Mouse (Mus musculus): ENCODE measurements around the gene Lrrc42. TPM values are rescaled to one million over a fixed set of nuclear protein-coding genes. Genes with fewer than 3 reads are reported as not detected.

Lrrc42 gene
- total RNA-seq, 2 experiments from 2014 or later = 6.7 to 8.8 TPM

DNA sequence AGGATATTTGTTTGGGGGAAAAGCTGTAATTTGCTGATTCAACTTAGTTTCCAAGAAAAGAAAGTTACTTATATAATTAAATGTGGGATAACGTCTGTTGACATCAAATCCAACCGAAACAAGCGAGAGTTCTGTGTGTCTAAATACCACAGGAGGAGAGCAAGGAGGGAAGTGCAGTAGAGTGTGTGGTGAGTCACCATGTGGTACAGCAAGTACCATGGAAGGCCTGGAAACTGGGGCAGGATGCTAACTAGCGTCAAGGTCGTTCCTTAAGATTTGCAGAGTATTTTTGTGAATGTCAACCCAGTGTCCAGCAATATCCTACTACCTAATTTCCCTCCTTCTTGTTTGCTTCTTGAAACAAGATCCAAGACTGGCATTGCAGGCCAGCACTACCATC, 55.3 kb downstream of the Lrrc42 start:
- DNase-seq = no peak

- no peak for DNase-seq
Observed at GRCm38 (mm10) chr4:107196454-107196853, 56.9 kb downstream of the Lrrc42 start.

DNA sequence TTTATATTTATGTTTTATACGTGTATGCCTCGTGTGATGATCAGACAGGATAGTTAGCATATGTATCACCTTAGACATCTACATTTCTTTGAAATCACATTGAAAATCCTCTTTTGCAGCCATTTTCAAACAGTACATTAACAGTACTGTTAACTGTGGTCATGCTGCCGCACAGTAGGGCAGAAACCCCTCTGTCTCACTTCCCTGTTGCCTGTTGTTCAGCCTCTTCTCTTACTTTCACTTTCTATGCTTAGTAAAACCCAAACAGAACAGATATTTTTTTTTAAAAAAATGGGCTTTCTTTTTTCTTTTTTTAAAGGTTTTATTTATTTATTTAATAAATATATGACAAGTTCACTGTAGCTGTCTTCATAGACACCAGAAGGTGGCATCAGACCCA, 59.5 kb downstream of the Lrrc42 start:
- no peak for DNase-seq

GRCm38 (mm10) chr4:107185703-107186102, 67.6 kb downstream of the Lrrc42 start:
- DNase-seq = no peak

Other genes with a start within 250 kb of the Lrrc42 start
- gene Mrpl37, start 186.7 kb downstream of the Lrrc42 start, total RNA-seq (2021) = 10 to 100 TPM; 82.0 to 95.5 TPM
- gene Cyb5rl, start 186.5 kb downstream of the Lrrc42 start, total RNA-seq (2021) = 10 to 100 TPM; 16.8 to 18.0 TPM
- not detected for gene Cdcp2, start 156.6 kb downstream of the Lrrc42 start, total RNA-seq (2021)
- 10 to 100 TPM; 63.4 to 80.2 TPM for gene Tmem59, start 75.1 kb downstream of the Lrrc42 start, total RNA-seq (2021)
- 10 to 100 TPM; 11.7 to 13.2 TPM for gene Tceanc2, start 74.4 kb downstream of the Lrrc42 start, total RNA-seq (2021)
- gene Ldlrad1, start 44.4 kb downstream of the Lrrc42 start, total RNA-seq (2021) = not detected
- 1 to 10 TPM; 7.0 to 9.8 TPM for gene Hspb11, start 61 bp upstream of the Lrrc42 start, total RNA-seq (2021)
- gene Dio1, start 53.6 kb upstream of the Lrrc42 start, total RNA-seq (2021) = not detected
- 10 to 100 TPM in 1 of 2 experiments, 1 to 10 TPM in 1; 8.7 to 11.4 TPM for gene Yipf1, start 60.8 kb upstream of the Lrrc42 start, total RNA-seq (2021)
- 1 to 10 TPM; 7.0 to 8.3 TPM for gene Ndc1, start 114.3 kb upstream of the Lrrc42 start, total RNA-seq (2021)
- gene Glis1, start 181.1 kb upstream of the Lrrc42 start, total RNA-seq (2021) = not detected